Mouse (Mus musculus) midbrain, embryonic 11.5 days (tissue): ENCODE measurements around the gene Actc1. TPM values are rescaled to one million over a fixed set of nuclear protein-coding genes. Genes with fewer than 3 reads are reported as not detected.

Source experiments
- ATAC-seq: fragments of 200-750 bp; cut with Nextera tagmentation; 2 replicates; pipeline ENCODE4 v1.8.0; 2017; ENCODE audit warnings: moderate TSS enrichment, moderate library complexity; ENCODE audit not compliant: low FRiP score
- DNase-seq: peaks from one replicate; pipeline ENCODE4 v3.0.0; 2015; ENCODE audit warnings: low spot score; ENCODE audit errors: missing footprints
- H3K27ac ChIP-seq: fragments of 300-500 bp; sonication (generic); 2 replicates; pipeline ENCODE4 v1.5.1; 2014; ENCODE audit warnings: low read depth, low read length
- H3K27me3 ChIP-seq: fragments of 300-500 bp; sonication (generic); 2 replicates; pipeline ENCODE4 v1.6.1; 2014; ENCODE audit warnings: mild to moderate bottlenecking, low read length, moderate library complexity, mixed read lengths; ENCODE audit not compliant: control insufficient read depth, insufficient read depth
- H3K36me3 ChIP-seq: fragments of 300-500 bp; sonication (generic); 2 replicates; pipeline ENCODE4 v1.6.1; 2014; ENCODE audit warnings: mild to moderate bottlenecking, low read length, moderate library complexity, mixed read lengths; ENCODE audit not compliant: control insufficient read depth, insufficient read depth
- H3K4me1 ChIP-seq: fragments of 300-500 bp; sonication (generic); 2 replicates; pipeline ENCODE4 v1.6.1; 2014; ENCODE audit warnings: low read length; ENCODE audit not compliant: control insufficient read depth, insufficient read depth
- H3K4me2 ChIP-seq: fragments of 300-500 bp; sonication (generic); 2 replicates; pipeline ENCODE4 v1.6.1; 2014; ENCODE audit warnings: mild to moderate bottlenecking, moderate library complexity
- H3K4me3 ChIP-seq: fragments of 300-500 bp; sonication (generic); 2 replicates; pipeline ENCODE4 v1.5.1; 2014; ENCODE audit warnings: low read depth, low read length
- H3K9ac ChIP-seq: fragments of 300-500 bp; sonication (generic); 2 replicates; pipeline ENCODE4 v1.6.1; 2014; ENCODE audit warnings: low read length
- H3K9me3 ChIP-seq: fragments of 300-500 bp; sonication (generic); 2 replicates; pipeline ENCODE4 v1.6.1; 2016; ENCODE audit warnings: low read length; ENCODE audit not compliant: control insufficient read depth
- WGBS: fragments of 180-500 bp; shearing (Covaris S2); extraction: QIAGEN DNeasy Blood & Tissue Kit; methylation state at CpG from one replicate; pipeline ENCODE4 v1.1.7; 2014; 5-methylcytosine and 5-hydroxymethylcytosine counted together
- polyA plus RNA-seq: library from polyadenylated mRNA; unstranded; fragments of >200 nt; fragmentation: Nextera tagmentation; extraction: Ambion mirVana; gene quantifications from 2 replicates; pipeline ENCODE4 v1.2.1, GENCODE M21; 2014

The Actc1 gene
- polyA plus RNA-seq, 1 experiment from 2014 or later, result 2.0 TPM

- no peaks in the 10 kb centered on the region for H3K36me3 ChIP-seq
- 51% methylated on average over 4 of the region's 4 CpGs for WGBS
- H3K4me2 ChIP-seq, result no peak overlapping the region
- H3K4me3 ChIP-seq, result no peak overlapping the region
- peaks cover 23% of the 10 kb centered on the region for H3K27me3 ChIP-seq
- ATAC-seq (no peak), DNase-seq (peak; percentile 92)
- H3K9ac ChIP-seq, result no peak overlapping the region
- no peaks in the 10 kb centered on the region for H3K9me3 ChIP-seq
- H3K27ac ChIP-seq, result no peak overlapping the region
- peaks cover 8% of the 10 kb centered on the region; the same call in 1 of the 2 replicates for H3K4me1 ChIP-seq
Observed at GRCm38 (mm10) chr2:114011838-114012237, 41.5 kb downstream of the Actc1 start.

GRCm38 (mm10) chr2:114008321-114008720, 45.0 kb downstream of the Actc1 start:
- Histone ChIP-seq H3K9me3 (no peaks in the 10 kb centered on the region), H3K4me1 (peaks cover 4% of the 10 kb centered on the region; the same call in 1 of the 2 replicates), H3K36me3 (no peaks in the 10 kb centered on the region), H3K27me3 (peaks cover 9% of the 10 kb centered on the region), H3K27ac (no peak overlapping the region), H3K9ac (no peak overlapping the region), H3K4me3 (no peak overlapping the region), H3K4me2 (no peak overlapping the region)
- ATAC-seq, result no peak
- no peak for DNase-seq
- WGBS, result 80% methylated on average over 2 of the region's 2 CpGs

GRCm38 (mm10) chr2:113997484-113997883, 55.9 kb downstream of the Actc1 start:
- Histone ChIP-seq H3K4me1 (no peaks in the 10 kb centered on the region), H3K9ac (no peak overlapping the region), H3K27me3 (no peaks in the 10 kb centered on the region), H3K27ac (no peak overlapping the region), H3K4me3 (no peak overlapping the region), H3K36me3 (no peaks in the 10 kb centered on the region), H3K9me3 (no peaks in the 10 kb centered on the region), H3K4me2 (no peak overlapping the region)
- WGBS, result 75% methylated on average over 8 of the region's 8 CpGs
- ATAC-seq, result no peak
- no peak for DNase-seq

Other genes with a start within 250 kb of the Actc1 start
- 56.3 and 65.0 TPM in 2 replicates for gene Scg5, start 224.4 kb downstream of the Actc1 start, polyA plus RNA-seq
- gene Arhgap11a, start 204.9 kb downstream of the Actc1 start, polyA plus RNA-seq, result 6.6 and 7.5 TPM in 2 replicates
- 0.82 and 1.1 TPM in 2 replicates for gene Gjd2, start 39.9 kb downstream of the Actc1 start, polyA plus RNA-seq
- gene Aqr, start 133.5 kb upstream of the Actc1 start, polyA plus RNA-seq, result 65.5 and 71.5 TPM in 2 replicates
- 3.9 and 4.3 TPM in 2 replicates for gene Zfp770, start 147.9 kb upstream of the Actc1 start, polyA plus RNA-seq